Mouse (Mus musculus) 416B (cell line): ENCODE measurements around the gene Plscr5.
A peak's percentile ranks its signal among the peaks of the same experiment; 100 is the strongest.
"Not testable (repeated sequence)": the region's sequence is repeated elsewhere in the genome, so short reads cannot be mapped to it uniquely, and the experiment has no call there.

Source experiments
- DNase-seq: peaks from one replicate; pipeline ENCODE4 v3.0.0; 2011; ENCODE audit warnings: low read depth

Gene Plscr5

GRCm38 (mm10) chr9:92192636-92193035, at the start of gene Plscr5:
TSS of gene Plscr5 (plus strand) at chr9:92192936.
- not testable (repeated sequence) for DNase-seq

- DNase-seq, result peak; percentile 78
Measured at GRCm38 (mm10) chr9:92147555-92148248, 45.0 kb upstream of the Plscr5 start.

GRCm38 (mm10) chr9:92162213-92162612, 30.5 kb upstream of the Plscr5 start:
- peak; percentile 16 for DNase-seq

- DNase-seq, result no peak
Measured at GRCm38 (mm10) chr9:92173318-92173985, 19.3 kb upstream of the Plscr5 start.

- no peak for DNase-seq
Measured at GRCm38 (mm10) chr9:92174176-92175075, 18.3 kb upstream of the Plscr5 start.

GRCm38 (mm10) chr9:92178861-92179469, 13.8 kb upstream of the Plscr5 start:
- no peak for DNase-seq

DNA sequence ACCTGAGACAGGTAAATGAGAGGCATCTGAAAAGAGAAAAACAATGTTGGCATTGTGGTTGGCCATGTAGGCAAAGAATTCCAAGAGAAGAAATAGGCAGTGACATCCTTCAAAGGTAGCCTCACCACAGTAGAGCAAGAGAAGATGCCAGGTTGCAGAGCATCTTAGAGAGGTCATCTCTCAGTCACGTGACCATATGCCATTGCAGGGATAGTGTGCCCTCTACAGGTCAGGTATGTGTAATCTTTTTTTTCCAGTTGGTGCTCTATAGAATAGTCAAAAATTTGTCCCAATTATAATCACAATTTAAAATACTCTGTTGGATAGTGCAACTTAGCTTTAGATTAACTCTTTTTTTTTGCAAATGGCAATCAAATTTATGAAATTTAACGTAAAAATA, 1.4 kb upstream of the Plscr5 start:
- DNase-seq, result peak; percentile 6

DNA sequence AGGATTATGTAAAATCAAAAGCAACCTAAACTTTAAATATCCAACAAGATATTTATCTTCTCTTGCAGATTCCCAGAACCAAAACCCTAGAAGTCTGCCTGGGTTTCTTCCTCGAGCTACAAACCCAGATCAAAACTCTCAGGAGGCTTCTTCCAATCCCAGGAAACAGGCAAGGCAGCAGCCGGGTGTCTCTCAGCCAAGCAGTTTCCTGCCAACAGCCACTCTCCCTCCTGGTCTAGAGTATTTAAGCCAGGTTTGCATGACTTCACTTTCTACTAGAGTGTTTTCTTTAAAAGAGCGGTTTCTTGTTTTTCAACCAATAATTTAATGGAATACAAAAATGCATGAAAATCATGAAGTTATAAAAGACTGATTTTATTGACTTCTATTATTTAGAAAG, 5.7 kb downstream of the Plscr5 start:
- DNase-seq, result no peak

GRCm38 (mm10) chr9:92199564-92199963, 6.8 kb downstream of the Plscr5 start:
- DNase-seq, result no peak

DNA sequence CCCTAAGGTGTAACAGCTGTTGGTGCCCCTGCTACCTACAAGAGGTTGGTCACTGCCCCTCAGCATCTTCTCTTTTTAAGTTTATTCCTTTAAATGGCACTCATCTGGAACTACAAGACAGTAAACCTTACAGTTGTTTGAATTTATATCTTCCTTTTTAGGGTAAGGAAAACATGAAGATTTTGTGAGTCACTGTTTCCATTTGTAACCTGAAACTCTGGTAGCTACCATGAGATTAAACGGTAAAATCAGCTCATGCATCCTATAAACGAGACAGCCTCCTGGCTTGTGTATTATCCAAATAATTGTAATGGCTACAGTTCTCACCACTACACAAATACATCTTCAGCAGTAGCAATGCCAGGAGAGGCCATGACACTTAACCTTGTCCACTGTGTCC, 11.7 kb downstream of the Plscr5 start:
- peak; percentile 58 for DNase-seq

GRCm38 (mm10) chr9:92207307-92207706, 14.6 kb downstream of the Plscr5 start:
- DNase-seq, result peak; percentile 89

DNA sequence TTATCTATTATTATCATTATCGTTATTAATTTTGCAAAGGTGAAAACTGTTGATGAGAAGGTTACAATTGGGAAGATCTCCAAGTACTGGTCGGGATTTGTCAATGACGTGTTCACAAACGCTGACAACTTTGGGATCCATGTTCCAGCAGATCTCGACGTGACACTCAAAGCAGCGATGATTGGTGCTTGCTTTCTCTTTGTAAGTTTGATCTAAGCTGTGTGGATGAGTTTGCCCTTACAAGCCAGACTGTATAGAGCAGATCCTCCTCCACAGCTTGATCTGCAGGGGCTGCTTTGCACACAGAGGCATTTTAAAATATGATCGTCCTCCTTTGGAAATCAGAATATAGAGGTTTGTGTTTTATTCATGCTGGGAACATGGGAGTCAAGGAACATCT, 15.0 kb downstream of the Plscr5 start:
- DNase-seq, result peak; percentile 76

- DNase-seq, result no peak
Measured at GRCm38 (mm10) chr9:92209850-92210249, 17.1 kb downstream of the Plscr5 start.

DNA sequence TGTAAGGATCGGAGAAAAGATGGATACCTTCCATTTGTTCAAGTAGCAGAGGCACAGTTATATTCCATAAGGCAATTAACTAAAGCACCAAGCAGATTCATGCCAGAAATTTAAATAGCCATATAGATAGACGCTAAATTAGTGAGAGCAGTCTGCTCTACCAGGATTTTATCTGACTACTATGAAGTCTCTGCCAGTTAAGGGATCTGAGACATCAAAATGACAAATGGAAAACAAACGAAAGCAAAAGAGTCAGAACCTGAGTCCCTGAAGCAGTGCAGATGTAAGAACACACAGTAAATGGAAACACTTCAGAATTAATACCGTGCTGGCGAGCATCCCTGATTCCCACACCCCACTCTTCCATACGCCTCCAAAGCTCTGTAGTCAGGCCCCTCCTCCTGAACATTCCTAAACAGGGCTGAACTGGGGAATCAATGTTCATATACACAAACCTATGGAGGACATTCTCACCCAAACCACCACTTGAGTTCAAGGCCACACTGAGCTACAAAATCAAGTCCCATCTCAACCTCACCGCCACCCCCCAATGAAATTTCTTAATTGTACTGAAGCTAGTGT, 17.7 kb downstream of the Plscr5 start:
- peak; percentile 22 for DNase-seq

- peak; percentile 72 for DNase-seq
Measured at GRCm38 (mm10) chr9:92211048-92211447, 18.3 kb downstream of the Plscr5 start.

DNA sequence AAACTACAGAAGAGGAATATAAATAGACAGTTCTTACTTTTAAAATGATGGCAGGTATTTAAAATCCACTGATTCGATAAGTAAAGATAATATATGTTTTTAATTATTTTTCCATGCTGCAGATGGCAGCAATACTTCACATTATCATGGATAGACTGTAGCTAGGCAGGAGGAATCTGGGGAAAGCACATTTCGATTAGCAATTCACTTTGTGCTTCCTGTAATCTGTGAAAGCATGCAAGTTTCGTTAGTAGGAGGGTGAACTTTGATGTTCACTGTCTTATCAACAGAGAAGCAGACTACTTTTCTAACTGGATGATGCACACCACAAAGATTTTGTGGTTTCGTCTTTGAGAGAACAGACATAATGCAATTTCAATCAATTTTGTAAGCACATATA, 24.7 kb downstream of the Plscr5 start:
- peak; percentile 88 for DNase-seq

- DNase-seq, result no peak
Measured at GRCm38 (mm10) chr9:92217896-92218295, 25.2 kb downstream of the Plscr5 start.

DNA sequence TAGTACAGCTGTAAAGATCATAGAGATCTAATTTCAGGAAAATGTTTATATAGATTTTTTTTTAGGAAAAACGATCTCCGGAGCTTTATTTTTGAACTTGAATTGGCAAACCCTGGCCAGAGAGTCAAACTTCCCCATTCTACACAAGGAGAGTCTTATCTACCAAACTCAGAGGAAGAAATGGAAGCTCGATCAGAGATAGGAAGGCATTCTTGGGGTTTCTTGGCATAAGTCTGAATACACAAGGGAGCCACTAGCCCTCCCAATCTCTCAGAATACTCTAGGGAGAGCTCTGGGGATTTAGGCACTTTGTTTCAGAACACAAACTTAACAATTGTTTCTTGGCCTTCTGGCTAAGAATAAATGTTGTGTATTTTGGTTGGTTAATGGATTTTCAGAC, 27.4 kb downstream of the Plscr5 start:
- peak; percentile 76 for DNase-seq

GRCm38 (mm10) chr9:92221480-92221879, 28.7 kb downstream of the Plscr5 start:
- no peak for DNase-seq

- DNase-seq, result peak; percentile 45
Measured at GRCm38 (mm10) chr9:92224598-92225231, 32.0 kb downstream of the Plscr5 start.

- peak; percentile 78 for DNase-seq
Measured at GRCm38 (mm10) chr9:92226127-92226655, 33.5 kb downstream of the Plscr5 start.
